Mouse (Mus musculus) hindbrain, embryonic 10.5 days (tissue): ENCODE results near the gene Nsl1. TPM values are rescaled to one million over a fixed set of nuclear protein-coding genes. Genes with fewer than 3 reads are reported as not detected.

Experiments
- DNase-seq: peaks from one replicate; pipeline ENCODE4 v3.0.0-alpha.2; 2017; ENCODE audit warnings: low spot score
- H3K27ac ChIP-seq: fragments of 300-500 bp; sonication (generic); 2 replicates; pipeline ENCODE4 v1.5.1; 2016; ENCODE audit warnings: mild to moderate bottlenecking, moderate library complexity
- H3K27me3 ChIP-seq: fragments of 300-500 bp; sonication (generic); 2 replicates; pipeline ENCODE4 v1.6.1; 2016; ENCODE audit warnings: mild to moderate bottlenecking; ENCODE audit not compliant: poor library complexity, insufficient read depth, severe bottlenecking
- H3K36me3 ChIP-seq: fragments of 300-500 bp; sonication (generic); 2 replicates; pipeline ENCODE4 v1.6.1; 2016; ENCODE audit warnings: mild to moderate bottlenecking, moderate library complexity
- H3K4me1 ChIP-seq: fragments of 300-500 bp; sonication (generic); replicated peaks from 2 replicates; pipeline ENCODE4 v1.6.1; 2016; ENCODE audit warnings: mild to moderate bottlenecking
- H3K4me3 ChIP-seq: fragments of 300-500 bp; sonication (generic); 2 replicates; pipeline ENCODE4 v1.5.1; 2016; ENCODE audit warnings: mild to moderate bottlenecking, moderate library complexity
- H3K9me3 ChIP-seq: fragments of 300-500 bp; sonication (generic); 2 replicates; pipeline ENCODE4 v1.6.1; 2016; ENCODE audit warnings: mild to moderate bottlenecking, moderate library complexity
- WGBS: fragments of 180-500 bp; shearing (Covaris S2); methylation state at CpG from one replicate; pipeline ENCODE4 v1.1.7; 2016; 5-methylcytosine and 5-hydroxymethylcytosine counted together
- polyA plus RNA-seq: library from polyadenylated mRNA; unstranded; fragments of >200 nt; fragmentation: Nextera tagmentation; extraction: Ambion mirVana; gene quantifications from 2 replicates; pipeline ENCODE4 v1.2.1, GENCODE M21; 2016

Gene Nsl1
- polyA plus RNA-seq, 1 experiment from 2014 or later, result 25.5 TPM

GRCm38 (mm10) chr1:191064535-191064934, 1.7 kb downstream of the Nsl1 start:
- no peak overlapping the region; the same call in 1 of the 2 replicates for H3K4me3 ChIP-seq
- H3K27ac ChIP-seq, result no peak overlapping the region
- H3K9me3 ChIP-seq, result no peaks in the 10 kb centered on the region
- peaks cover 27% of the 10 kb centered on the region for H3K4me1 ChIP-seq
- WGBS, result 93% methylated on average over 2 of the region's 2 CpGs
- H3K27me3 ChIP-seq, result no peaks in the 10 kb centered on the region; the same call in 1 of the 2 replicates
- DNase-seq, result no peak
- H3K36me3 ChIP-seq, result peaks cover 49% of the 10 kb centered on the region

GRCm38 (mm10) chr1:191065188-191065587, 2.4 kb downstream of the Nsl1 start:
- H3K27me3 ChIP-seq, result no peaks in the 10 kb centered on the region; the same call in 1 of the 2 replicates
- no peak overlapping the region for H3K4me3 ChIP-seq
- no peak overlapping the region for H3K27ac ChIP-seq
- H3K9me3 ChIP-seq, result no peaks in the 10 kb centered on the region
- H3K36me3 ChIP-seq, result peaks cover 56% of the 10 kb centered on the region
- DNase-seq, result no peak
- WGBS, result 90% methylated on average over 4 of the region's 4 CpGs
- peaks cover 27% of the 10 kb centered on the region for H3K4me1 ChIP-seq

GRCm38 (mm10) chr1:191068377-191068776, 5.6 kb downstream of the Nsl1 start:
- Histone ChIP-seq H3K4me1 (peaks cover 15% of the 10 kb centered on the region), H3K27ac (no peak overlapping the region), H3K36me3 (peaks cover 88% of the 10 kb centered on the region), H3K27me3 (no peaks in the 10 kb centered on the region), H3K9me3 (no peaks in the 10 kb centered on the region), H3K4me3 (no peak overlapping the region)
- DNase-seq, result no peak
- 76% methylated on average over 5 of the region's 5 CpGs for WGBS

- H3K9me3 ChIP-seq, result no peaks in the 10 kb centered on the region
- H3K27me3 ChIP-seq, result no peaks in the 10 kb centered on the region
- no peak overlapping the region for H3K27ac ChIP-seq
- 86% methylated on average over 4 of the region's 4 CpGs for WGBS
- H3K4me1 ChIP-seq, result no peaks in the 10 kb centered on the region
- H3K36me3 ChIP-seq, result peaks cover 100% of the 10 kb centered on the region
- H3K4me3 ChIP-seq, result no peak overlapping the region
- no peak for DNase-seq
Observed at GRCm38 (mm10) chr1:191070259-191070658, 7.4 kb downstream of the Nsl1 start.

- Histone ChIP-seq H3K4me3 (no peak overlapping the region), H3K27me3 (no peaks in the 10 kb centered on the region)
Observed at GRCm38 (mm10) chr1:191071613-191072012, 8.8 kb downstream of the Nsl1 start.

GRCm38 (mm10) chr1:191072329-191072913, 9.6 kb downstream of the Nsl1 start:
- no peaks in the 10 kb centered on the region for H3K9me3 ChIP-seq
- no peaks in the 10 kb centered on the region for H3K4me1 ChIP-seq
- H3K27ac ChIP-seq, result no peak overlapping the region
- peaks cover 100% of the 10 kb centered on the region for H3K36me3 ChIP-seq
- H3K4me3 ChIP-seq, result no peak overlapping the region
- WGBS, result 93% methylated on average over 16 of the region's 16 CpGs
- no peak for DNase-seq
- no peaks in the 10 kb centered on the region for H3K27me3 ChIP-seq

More at GRCm38 (mm10) chr1:191071613-191072012, 8.8 kb downstream of the Nsl1 start:
- Histone ChIP-seq H3K9me3 (no peaks in the 10 kb centered on the region), H3K4me1 (no peaks in the 10 kb centered on the region), H3K36me3 (peaks cover 100% of the 10 kb centered on the region), H3K27ac (no peak overlapping the region)
- DNase-seq, result no peak
- WGBS, result 91% methylated on average over 6 of the region's 6 CpGs

GRCm38 (mm10) chr1:191073001-191073400, 10.2 kb downstream of the Nsl1 start:
- Histone ChIP-seq H3K9me3 (no peaks in the 10 kb centered on the region), H3K27ac (no peak overlapping the region), H3K27me3 (no peaks in the 10 kb centered on the region), H3K36me3 (peaks cover 100% of the 10 kb centered on the region), H3K4me1 (no peaks in the 10 kb centered on the region), H3K4me3 (no peak overlapping the region)
- no peak for DNase-seq
- WGBS, result 88% methylated on average over 6 of the region's 6 CpGs

DNA sequence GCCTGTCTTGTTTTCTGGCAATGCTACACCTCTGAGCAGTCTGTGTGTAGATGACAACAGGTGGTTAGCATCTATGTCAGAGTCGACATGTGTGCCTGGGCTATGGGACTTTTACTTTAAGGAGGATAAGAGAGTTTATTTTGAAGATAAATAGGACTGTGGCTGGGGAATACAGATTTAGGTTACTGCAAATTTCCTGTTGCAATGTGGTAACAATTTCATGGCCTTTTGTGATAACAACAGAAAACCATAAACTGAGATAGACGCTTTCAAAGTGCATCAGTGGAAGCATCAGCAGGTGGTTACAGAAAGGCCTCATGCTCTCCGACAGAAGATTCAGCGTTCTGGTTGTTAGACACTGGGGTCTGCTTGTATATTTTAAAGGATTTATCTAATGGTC, 10.7 kb downstream of the Nsl1 start:
- Histone ChIP-seq H3K36me3 (peaks cover 100% of the 10 kb centered on the region), H3K9me3 (no peaks in the 10 kb centered on the region), H3K27me3 (no peaks in the 10 kb centered on the region), H3K4me1 (no peaks in the 10 kb centered on the region), H3K27ac (no peak overlapping the region), H3K4me3 (no peak overlapping the region)
- DNase-seq, result no peak
- 92% methylated on average over 4 of the region's 4 CpGs for WGBS

GRCm38 (mm10) chr1:191075199-191075883, 12.5 kb downstream of the Nsl1 start:
- peaks cover 100% of the 10 kb centered on the region for H3K36me3 ChIP-seq
- H3K27me3 ChIP-seq, result no peaks in the 10 kb centered on the region
- WGBS, result 73% methylated on average over 10 of the region's 10 CpGs

GRCm38 (mm10) chr1:191083230-191083629, 20.4 kb downstream of the Nsl1 start:
- 93% methylated on average over 8 of the region's 8 CpGs for WGBS
- Histone ChIP-seq H3K27me3 (no peaks in the 10 kb centered on the region), H3K9me3 (no peaks in the 10 kb centered on the region), H3K36me3 (peaks cover 84% of the 10 kb centered on the region), H3K27ac (no peak overlapping the region), H3K4me3 (no peak overlapping the region), H3K4me1 (no peaks in the 10 kb centered on the region)
- DNase-seq, result no peak

More at GRCm38 (mm10) chr1:191075199-191075883, 12.5 kb downstream of the Nsl1 start:
- Histone ChIP-seq H3K9me3 (no peaks in the 10 kb centered on the region), H3K27ac (no peak overlapping the region), H3K4me1 (no peaks in the 10 kb centered on the region), H3K4me3 (no peak overlapping the region)
- DNase-seq, result peak; percentile 36

DNA sequence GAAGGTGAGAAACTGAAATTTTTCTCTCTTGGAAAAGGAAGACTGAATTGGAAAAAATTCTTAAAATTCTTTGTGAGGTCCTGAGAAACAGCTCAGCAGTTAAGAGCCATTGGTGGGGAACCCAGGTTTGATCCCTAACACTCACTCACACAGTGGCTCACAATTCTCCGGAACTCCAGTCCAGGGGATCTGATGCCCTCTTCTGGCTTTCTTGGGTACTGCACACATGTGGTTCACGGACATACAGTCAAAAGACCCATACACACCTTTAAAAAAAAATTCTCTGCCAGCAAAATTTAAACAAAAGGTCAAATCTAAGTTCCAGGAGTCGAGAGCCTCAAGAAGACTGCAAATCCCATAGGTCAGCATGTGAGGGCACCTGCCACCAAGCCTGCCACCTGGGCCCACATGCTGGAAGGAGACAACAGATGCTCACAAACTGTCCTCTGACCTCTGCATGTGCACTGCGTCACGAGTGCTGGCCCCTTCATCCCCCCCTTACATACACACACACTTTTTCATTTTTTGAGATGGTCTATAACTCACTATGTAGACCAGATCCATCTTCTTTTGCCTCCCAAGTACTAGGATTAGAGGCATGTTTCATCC, 22.2 kb downstream of the Nsl1 start:
- Histone ChIP-seq H3K9me3 (no peaks in the 10 kb centered on the region), H3K4me1 (no peaks in the 10 kb centered on the region), H3K27ac (no peak overlapping the region), H3K27me3 (no peaks in the 10 kb centered on the region), H3K4me3 (no peak overlapping the region), H3K36me3 (peaks cover 66% of the 10 kb centered on the region)
- WGBS, result 74% methylated on average over 5 of the region's 5 CpGs
- peak; percentile 51 for DNase-seq

DNA sequence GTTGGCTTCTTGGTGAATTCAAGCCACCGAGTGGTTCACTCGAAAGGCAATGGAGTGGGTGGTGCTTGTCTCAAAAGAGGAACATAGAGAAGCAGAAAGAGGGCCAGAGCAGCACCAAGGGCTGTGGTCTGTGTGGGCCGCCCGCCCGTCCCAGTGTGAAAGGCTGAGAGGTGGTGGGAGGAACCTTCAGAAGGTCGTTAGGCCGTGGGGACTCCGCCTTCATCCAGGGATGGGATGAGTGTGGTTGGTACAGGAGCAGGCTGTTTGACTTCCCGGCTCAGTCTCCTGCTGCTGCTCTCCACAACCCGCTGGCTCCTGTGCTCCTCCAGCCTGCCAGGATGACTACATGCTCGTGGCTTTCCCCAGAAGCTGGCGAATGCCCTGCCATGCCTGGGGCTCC, 22.8 kb downstream of the Nsl1 start:
- Histone ChIP-seq H3K27me3 (no peaks in the 10 kb centered on the region), H3K4me3 (no peak overlapping the region), H3K9me3 (no peaks in the 10 kb centered on the region), H3K4me1 (no peaks in the 10 kb centered on the region), H3K36me3 (peaks cover 61% of the 10 kb centered on the region), H3K27ac (no peak overlapping the region)
- 83% methylated on average over 12 of the region's 12 CpGs for WGBS
- no peak for DNase-seq

- Histone ChIP-seq H3K27me3 (no peaks in the 10 kb centered on the region), H3K9me3 (no peaks in the 10 kb centered on the region), H3K27ac (no peak overlapping the region), H3K4me1 (no peaks in the 10 kb centered on the region), H3K36me3 (peaks cover 54% of the 10 kb centered on the region), H3K4me3 (no peak overlapping the region)
- no peak for DNase-seq
- WGBS, result 92% methylated on average over 7 of the region's 7 CpGs
Observed at GRCm38 (mm10) chr1:191086304-191086878, 23.6 kb downstream of the Nsl1 start.
